Mouse (Mus musculus) neural tube, embryonic 13.5 days (tissue): ENCODE data around the gene Vsig2. TPM values are rescaled to one million over a fixed set of nuclear protein-coding genes. Genes with fewer than 3 reads are reported as not detected.

Experiments
- ATAC-seq: fragments of 200-750 bp; cut with Nextera tagmentation; 2 replicates; pipeline ENCODE4 v1.8.0; 2017; ENCODE audit warnings: low read depth, mild to moderate bottlenecking, moderate TSS enrichment, moderate library complexity
- H3K27ac ChIP-seq: fragments of 300-500 bp; sonication (generic); replicated peaks from 2 replicates; pipeline ENCODE4 v1.5.1; 2015; ENCODE audit warnings: moderate library complexity, mild to moderate bottlenecking, inconsistent platforms
- H3K27me3 ChIP-seq: fragments of 300-500 bp; sonication (generic); 2 replicates; pipeline ENCODE4 v1.6.1; 2015; ENCODE audit warnings: mild to moderate bottlenecking, inconsistent platforms
- H3K36me3 ChIP-seq: fragments of 300-500 bp; sonication (generic); 2 replicates; pipeline ENCODE4 v1.6.1; 2015; ENCODE audit warnings: mild to moderate bottlenecking, inconsistent platforms
- H3K4me1 ChIP-seq: fragments of 300-500 bp; sonication (generic); replicated peaks from 2 replicates; pipeline ENCODE4 v1.6.1; 2015; ENCODE audit warnings: inconsistent platforms
- H3K4me2 ChIP-seq: fragments of 300-500 bp; sonication (generic); 2 replicates; pipeline ENCODE4 v1.6.1; 2015; ENCODE audit warnings: inconsistent platforms, mild to moderate bottlenecking, moderate library complexity
- H3K4me3 ChIP-seq: fragments of 300-500 bp; sonication (generic); 2 replicates; pipeline ENCODE4 v1.5.1; 2015; ENCODE audit warnings: mild to moderate bottlenecking, inconsistent platforms
- H3K9ac ChIP-seq: fragments of 300-500 bp; sonication (generic); 2 replicates; pipeline ENCODE4 v1.6.1; 2015; ENCODE audit warnings: moderate library complexity, mild to moderate bottlenecking, inconsistent platforms
- H3K9me3 ChIP-seq: fragments of 300-500 bp; sonication (generic); 2 replicates; pipeline ENCODE4 v1.6.1; 2016; ENCODE audit warnings: inconsistent platforms
- WGBS: fragments of 180-500 bp; shearing (Covaris S2); methylation state at CpG from one replicate; pipeline ENCODE4 v1.1.7; 2015; 5-methylcytosine and 5-hydroxymethylcytosine counted together
- polyA plus RNA-seq: library from polyadenylated mRNA; unstranded; fragments of >200 nt; fragmentation: Nextera tagmentation; extraction: Ambion mirVana; gene quantifications from 2 replicates; pipeline ENCODE4 v1.2.1, GENCODE M21; 2015

The Vsig2 gene
- polyA plus RNA-seq, 1 experiment from 2014 or later, result 1.1 TPM

DNA sequence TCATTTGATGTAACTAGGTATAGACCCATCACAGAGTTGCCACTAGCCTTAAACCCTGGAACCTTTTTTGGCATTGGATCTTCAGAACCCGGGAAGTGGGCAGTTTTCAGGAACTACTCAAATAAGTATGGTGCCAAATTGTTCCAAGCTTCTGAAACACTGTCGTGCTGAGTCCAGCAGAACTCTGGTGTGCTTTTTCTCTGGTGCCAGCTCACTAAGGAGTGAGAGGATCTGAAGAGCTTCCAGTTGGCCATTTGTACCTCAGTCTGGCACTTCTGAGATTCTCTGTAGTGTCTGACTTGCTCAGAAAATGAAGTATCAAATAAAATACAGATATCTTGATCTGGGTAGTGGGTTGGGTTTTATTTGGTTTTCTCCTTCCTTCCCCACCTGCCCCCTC, 19.1 kb upstream of the Vsig2 start:
- Histone ChIP-seq H3K27me3 (no peaks in the 10 kb centered on the region), H3K27ac (no peak overlapping the region), H3K4me2 (no peak overlapping the region), H3K4me1 (no peaks in the 10 kb centered on the region; the same call in 1 of the 2 replicates), H3K4me3 (no peak overlapping the region), H3K9ac (no peak overlapping the region), H3K36me3 (peaks cover 50% of the 10 kb centered on the region), H3K9me3 (no peaks in the 10 kb centered on the region)
- ATAC-seq, result no peak
- WGBS, result 94% methylated on average over 2 of the region's 2 CpGs

DNA sequence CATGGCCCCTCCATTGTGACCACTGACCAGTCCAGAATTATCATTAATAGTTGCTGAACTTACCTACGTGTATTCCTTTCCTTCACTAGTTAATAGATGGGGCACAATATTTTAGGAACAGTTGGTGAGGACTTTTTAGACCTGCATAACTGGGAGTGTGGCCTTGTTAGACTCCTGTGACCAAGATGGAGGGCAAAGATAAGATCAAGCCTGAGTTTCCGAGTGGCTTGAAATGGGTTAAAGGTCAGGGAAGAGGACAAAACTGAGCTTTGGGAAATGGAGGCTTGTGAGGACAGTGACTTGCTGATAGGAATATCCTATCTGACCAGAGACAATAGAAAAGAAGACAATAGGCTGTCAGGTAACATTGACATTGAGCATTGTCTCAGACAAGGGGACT, 13.6 kb upstream of the Vsig2 start:
- peaks cover 27% of the 10 kb centered on the region for H3K4me1 ChIP-seq
- H3K27ac ChIP-seq, result no peak overlapping the region
- no peaks in the 10 kb centered on the region for H3K9me3 ChIP-seq
- ATAC-seq, result no peak
- H3K4me2 ChIP-seq, result no peak overlapping the region
- WGBS, result 93% methylated on average over 2 of the region's 2 CpGs
- H3K27me3 ChIP-seq, result peaks cover 55% of the 10 kb centered on the region
- peaks cover 36% of the 10 kb centered on the region for H3K36me3 ChIP-seq
- H3K4me3 ChIP-seq, result no peak overlapping the region
- no peak overlapping the region for H3K9ac ChIP-seq

DNA sequence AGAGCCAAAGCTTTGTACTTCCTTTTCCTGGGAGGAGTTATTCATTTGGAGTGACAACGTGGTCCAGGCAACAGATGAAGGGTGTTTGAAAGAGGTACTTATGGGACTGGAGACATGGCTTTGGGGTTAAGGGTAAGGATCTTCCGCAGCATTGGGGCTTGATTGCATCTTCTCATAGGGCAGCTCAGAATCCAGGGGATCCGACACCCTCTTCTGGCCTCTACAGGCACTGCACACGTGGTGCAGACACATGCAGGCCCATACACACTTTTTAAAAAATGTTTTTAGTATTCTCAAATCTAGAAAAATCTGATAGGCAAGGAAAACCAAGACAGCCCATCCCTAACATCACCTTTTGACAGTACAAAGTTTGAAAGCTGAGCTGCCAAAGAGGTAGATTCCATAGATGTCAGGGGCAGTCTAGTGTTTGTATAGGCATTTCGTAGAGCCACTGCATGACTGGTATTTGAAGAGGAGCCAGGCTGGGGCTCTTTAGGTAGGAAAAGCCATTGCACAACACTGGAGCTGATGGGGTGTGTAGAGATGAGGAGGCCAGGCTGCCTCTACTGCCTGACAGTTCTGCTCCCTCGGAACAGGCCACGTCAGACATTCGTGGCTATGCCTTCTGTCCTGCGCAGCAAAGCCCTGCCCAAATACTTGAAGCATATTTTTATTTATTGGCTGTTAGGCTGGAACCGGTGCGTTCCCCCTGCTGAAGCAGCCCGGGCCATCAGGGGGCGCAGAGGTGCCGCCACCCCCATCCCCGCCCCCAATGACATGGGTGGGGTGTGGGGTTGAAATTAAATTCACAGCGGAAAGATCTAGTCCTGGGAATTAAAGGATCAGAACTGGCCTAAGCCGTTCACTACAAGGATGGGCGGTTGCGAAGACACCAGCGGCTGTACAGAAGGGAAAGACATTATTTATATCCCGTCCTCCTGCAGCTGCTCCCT, 12.3 kb upstream of the Vsig2 start:
- ATAC-seq, result 0 out of 2 replicates have a peak, but pooled peaks have one; percentile 1
- Histone ChIP-seq H3K9ac (0 out of 2 replicates have a peak overlapping the region, but pooled peaks have one; percentile 31), H3K4me2 (peak overlapping the region; percentile 34), H3K27ac (no peak overlapping the region), H3K4me3 (no peak overlapping the region), H3K9me3 (no peaks in the 10 kb centered on the region), H3K36me3 (peaks cover 27% of the 10 kb centered on the region), H3K27me3 (peaks cover 67% of the 10 kb centered on the region), H3K4me1 (peaks cover 38% of the 10 kb centered on the region)
- 19% methylated on average over 21 of the region's 21 CpGs for WGBS

DNA sequence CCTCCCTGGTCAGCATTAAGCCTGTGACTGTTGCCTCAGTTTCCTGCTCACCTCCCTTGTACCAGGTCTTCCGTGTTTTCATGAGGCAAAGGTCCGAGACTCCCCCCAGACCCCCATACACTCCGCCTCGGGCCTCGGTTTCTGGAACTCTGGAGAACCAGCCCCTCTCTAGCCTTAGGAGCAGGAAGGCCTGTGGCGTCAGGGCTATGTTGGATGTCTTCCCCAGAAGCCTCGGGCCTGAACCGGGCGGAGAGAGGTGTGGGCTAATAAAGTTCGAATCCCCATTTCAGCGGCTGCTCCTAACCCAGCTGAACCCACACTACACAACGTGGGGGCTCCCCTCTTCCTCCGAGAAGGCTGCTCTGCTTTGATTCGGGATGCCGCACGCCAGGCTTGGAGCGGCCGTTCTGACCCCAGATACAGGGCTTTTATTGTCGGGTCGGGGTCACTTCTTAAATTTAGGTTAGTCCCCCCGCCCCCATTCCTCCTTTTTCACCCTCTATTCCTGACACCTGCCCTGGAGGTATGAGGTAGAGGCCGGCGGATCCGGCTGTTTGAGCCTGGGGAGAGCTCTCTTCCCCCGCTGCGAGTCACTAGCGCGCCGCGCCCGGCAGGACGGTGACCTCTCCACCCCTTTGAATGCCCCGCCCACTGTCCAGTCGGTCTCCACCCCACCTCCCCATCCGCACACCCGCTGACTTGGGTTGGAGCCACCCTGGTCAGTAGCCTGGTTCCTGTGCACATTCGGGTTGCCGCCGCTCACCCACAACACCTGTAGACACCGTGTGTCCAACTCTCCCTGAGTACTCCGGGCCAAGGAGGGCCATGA, 11.4 kb upstream of the Vsig2 start, which contains the start of gene Esam:
Esam (plus strand) TSS at position 683 of the 829 bp plus-strand sequence.
- H3K27me3 ChIP-seq, result peaks cover 74% of the 10 kb centered on the region
- peak within 1 kb of the TSS; percentile 62 for H3K4me2 ChIP-seq
- H3K9me3 ChIP-seq, result no peaks in the 10 kb centered on the region
- WGBS, result 4% methylated on average over 41 of the region's 41 CpGs
- peak within 1 kb of the TSS; percentile 38 for H3K27ac ChIP-seq
- ATAC-seq, result 0 out of 2 replicates have a peak, but pooled peaks have one; percentile 9
- peaks cover 18% of the 10 kb centered on the region for H3K36me3 ChIP-seq
- H3K4me1 ChIP-seq, result peaks cover 38% of the 10 kb centered on the region
- H3K4me3 ChIP-seq, result peak within 1 kb of the TSS; percentile 38
- H3K9ac ChIP-seq, result peak within 1 kb of the TSS; percentile 38

DNA sequence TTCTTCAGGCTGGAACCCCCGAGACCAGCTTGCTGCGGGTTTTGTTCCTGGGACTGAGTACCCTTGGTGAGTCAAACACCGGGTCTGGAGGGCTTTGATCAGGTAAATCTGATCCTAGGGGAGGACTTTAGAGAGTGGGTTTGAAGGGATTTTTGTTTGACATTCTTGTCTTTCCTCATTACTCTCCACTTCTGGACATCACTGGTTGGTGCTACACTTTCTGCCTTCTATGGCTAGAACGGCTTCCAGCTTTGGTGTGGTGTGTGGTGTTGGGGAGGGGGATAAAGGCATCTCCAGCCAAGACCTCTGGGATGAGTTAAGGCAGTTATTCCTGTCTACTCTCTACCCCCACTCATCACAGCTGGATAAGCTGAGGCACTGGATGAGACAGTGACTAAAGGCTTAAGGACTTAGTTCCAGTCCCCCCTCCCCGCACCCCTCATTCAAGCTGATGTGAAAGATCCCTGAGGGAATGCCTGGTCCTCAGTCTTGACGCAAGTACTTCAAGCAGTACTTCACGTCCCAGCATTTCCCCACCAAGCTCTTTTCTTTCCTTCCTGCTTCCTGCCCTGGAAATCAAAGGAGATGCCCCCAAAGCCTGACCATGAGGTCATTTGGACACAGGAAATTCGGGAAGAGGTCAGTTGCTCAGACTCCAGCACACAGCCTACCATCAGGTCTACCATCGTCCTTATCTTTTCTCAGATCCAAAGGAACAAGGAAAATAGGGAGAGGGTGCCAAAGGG, 10.7 kb upstream of the Vsig2 start:
- ATAC-seq, result no peak
- H3K27me3 ChIP-seq, result peaks cover 79% of the 10 kb centered on the region
- H3K4me3 ChIP-seq, result peak overlapping the region; percentile 38
- H3K4me1 ChIP-seq, result peaks cover 38% of the 10 kb centered on the region
- no peaks in the 10 kb centered on the region for H3K9me3 ChIP-seq
- peak overlapping the region; percentile 38 for H3K9ac ChIP-seq
- 24% methylated on average over 9 of the region's 9 CpGs for WGBS
- H3K27ac ChIP-seq, result peak overlapping the region; percentile 38
- H3K4me2 ChIP-seq, result peak overlapping the region; percentile 62; the same call in 1 of the 2 replicates
- peaks cover 10% of the 10 kb centered on the region for H3K36me3 ChIP-seq

DNA sequence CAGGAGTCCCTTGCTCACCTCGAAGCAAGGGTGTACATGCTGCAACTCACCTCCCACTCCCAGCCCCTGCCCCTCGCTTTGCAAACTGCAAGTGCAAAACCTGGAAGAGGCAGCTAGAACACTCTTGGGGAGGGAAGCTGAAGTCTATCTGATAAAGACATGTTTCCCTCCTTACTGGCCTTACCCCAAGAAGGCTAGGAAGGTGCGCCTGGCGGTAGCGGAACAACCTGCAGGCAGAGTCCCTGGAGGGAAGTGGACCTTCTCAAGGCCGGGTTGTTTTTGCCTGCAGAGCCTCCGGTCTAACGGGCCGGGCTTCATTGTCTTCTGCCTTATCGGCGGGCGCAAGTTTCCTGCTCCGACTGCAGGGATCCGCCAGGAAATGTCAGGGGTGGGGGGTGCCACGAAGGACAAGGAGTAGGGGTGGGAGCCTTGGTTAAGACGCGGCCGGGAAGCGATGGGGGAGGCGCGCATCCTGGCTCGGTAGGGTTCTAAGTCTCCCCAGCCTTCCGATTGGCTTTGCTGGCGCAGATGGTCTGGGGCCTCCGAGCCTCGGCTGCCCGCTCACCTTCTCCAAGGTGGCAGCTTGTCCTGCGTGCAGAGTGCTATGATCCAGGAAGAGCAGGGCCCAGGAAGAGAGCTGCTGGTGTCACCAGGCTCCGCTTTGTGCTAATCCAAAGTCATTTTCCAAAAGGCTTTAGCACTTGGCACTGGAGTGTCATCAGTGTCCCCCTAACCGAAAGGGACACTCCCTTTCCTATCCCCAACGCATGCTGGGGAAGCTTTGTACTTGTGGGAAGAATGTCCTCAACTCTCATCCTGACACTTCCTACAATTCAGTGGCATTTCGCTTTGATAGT, 8.8 kb upstream of the Vsig2 start:
- Histone ChIP-seq H3K9ac (peak overlapping the region; percentile 56), H3K27me3 (peaks cover 79% of the 10 kb centered on the region), H3K27ac (peak overlapping the region; percentile 64), H3K4me2 (peak overlapping the region; percentile 62), H3K4me1 (peaks cover 38% of the 10 kb centered on the region), H3K4me3 (peak overlapping the region; percentile 38), H3K9me3 (no peaks in the 10 kb centered on the region), H3K36me3 (peaks cover 10% of the 10 kb centered on the region; the same call in 1 of the 2 replicates)
- ATAC-seq, result peak; percentile 44; the same call in 1 of the 2 replicates
- under 1% methylated on average over 32 of the region's 32 CpGs for WGBS

DNA sequence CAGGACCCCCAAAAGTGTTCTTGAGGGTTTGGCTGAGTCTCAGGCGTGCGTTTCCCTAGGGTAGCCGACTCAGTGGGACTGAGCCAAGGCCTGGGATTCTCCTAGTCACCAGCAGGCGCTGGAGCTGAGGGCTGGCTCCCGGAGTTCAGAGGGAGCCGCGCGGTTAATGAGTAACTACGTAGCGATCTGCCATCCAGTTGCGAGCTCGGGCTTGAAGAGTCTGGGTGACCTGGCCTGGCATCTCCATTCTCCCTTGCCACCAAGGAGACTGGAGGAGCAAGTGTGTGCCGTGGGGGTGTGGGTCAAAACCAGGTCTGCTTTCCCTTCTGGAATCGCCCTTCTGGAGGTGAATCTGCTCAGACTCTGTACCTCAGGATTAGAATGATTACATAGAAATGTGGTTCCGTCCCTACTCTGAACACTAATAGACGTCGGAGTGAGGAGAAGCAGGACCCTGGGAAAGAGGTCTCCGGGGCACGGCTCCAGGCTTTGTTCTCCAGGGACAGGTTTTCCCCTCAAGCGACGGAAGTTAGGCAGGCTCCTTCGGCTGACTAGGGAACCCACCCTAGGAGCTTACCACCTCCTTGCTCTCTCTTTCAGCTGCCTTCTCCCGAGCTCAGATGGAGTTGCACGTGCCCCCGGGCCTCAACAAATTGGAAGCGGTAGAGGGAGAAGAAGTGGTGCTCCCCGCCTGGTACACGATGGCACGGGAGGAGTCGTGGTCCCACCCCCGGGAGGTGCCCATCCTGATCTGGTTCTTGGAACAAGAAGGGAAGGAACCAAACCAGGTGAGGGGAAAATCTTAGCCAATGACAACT, 8.0 kb upstream of the Vsig2 start:
- peak; percentile 51; the same call in 1 of the 2 replicates for ATAC-seq
- peaks cover 38% of the 10 kb centered on the region for H3K4me1 ChIP-seq
- WGBS, result under 1% methylated on average over 31 of the region's 31 CpGs
- peak overlapping the region; percentile 56 for H3K9ac ChIP-seq
- 0 out of 2 replicates have a peak, but pooled peaks cover 9% of the 10 kb centered on the region for H3K36me3 ChIP-seq
- H3K27ac ChIP-seq, result peak overlapping the region; percentile 64
- H3K4me3 ChIP-seq, result peak overlapping the region; percentile 38
- H3K27me3 ChIP-seq, result peaks cover 70% of the 10 kb centered on the region
- peak overlapping the region; percentile 62 for H3K4me2 ChIP-seq
- no peaks in the 10 kb centered on the region for H3K9me3 ChIP-seq

DNA sequence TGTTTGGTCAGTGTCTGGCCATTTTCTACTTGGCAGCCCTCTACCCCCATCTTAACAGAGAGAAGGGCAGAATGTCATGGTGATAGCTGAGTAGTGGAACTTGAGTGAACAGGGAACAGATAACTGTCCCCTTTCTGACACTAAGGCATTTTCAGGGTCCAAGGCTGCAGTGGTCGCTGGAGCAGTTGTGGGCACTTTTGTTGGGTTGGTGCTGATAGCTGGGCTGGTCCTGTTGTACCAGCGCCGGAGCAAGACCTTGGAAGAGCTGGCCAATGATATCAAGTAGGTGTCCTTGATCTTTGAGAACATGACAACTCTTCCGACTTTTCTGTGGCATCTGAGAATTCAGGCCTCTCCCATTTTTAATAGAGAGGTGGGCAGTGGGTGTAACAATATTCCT, 2.2 kb upstream of the Vsig2 start:
- Histone ChIP-seq H3K9ac (no peak overlapping the region), H3K36me3 (0 out of 2 replicates have a peak, but pooled peaks cover 6% of the 10 kb centered on the region), H3K27ac (no peak overlapping the region), H3K4me1 (no peaks in the 10 kb centered on the region), H3K4me2 (no peak overlapping the region), H3K4me3 (no peak overlapping the region), H3K27me3 (peaks cover 23% of the 10 kb centered on the region), H3K9me3 (no peaks in the 10 kb centered on the region)
- ATAC-seq, result no peak
- WGBS, result 83% methylated on average over 4 of the region's 4 CpGs

DNA sequence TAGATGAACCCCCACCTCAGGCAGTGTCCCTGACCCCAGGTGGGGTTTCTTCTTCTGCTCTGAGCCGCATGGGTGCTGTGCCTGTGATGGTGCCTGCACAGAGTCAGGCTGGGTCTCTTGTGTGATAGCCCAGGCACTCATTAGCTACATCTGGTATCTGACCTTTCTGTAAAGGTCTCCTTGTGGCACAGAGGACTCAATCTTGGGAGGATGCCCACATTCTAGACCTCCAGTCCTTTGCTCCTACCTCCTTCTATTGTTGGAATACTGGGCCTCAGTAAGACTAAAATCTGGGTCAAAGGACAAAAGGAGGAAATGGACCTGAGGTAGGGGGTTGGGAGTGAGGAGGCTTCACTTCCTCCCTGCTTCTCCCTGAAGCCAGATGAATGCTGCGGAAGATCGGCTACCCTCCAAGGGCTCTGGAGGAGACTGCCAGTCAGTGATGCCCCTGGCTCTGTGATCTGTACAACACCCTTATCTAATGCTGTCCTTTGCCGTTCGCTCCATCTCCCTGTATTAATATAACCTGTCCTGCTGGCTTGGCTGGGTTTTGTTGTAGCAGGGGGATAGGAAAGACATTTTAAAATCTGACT, 1.3 kb upstream of the Vsig2 start:
- Histone ChIP-seq H3K27ac (no peak overlapping the region), H3K4me2 (no peak overlapping the region), H3K4me3 (no peak overlapping the region), H3K9ac (no peak overlapping the region), H3K27me3 (peaks cover 25% of the 10 kb centered on the region), H3K9me3 (no peaks in the 10 kb centered on the region), H3K36me3 (0 out of 2 replicates have a peak, but pooled peaks cover 6% of the 10 kb centered on the region), H3K4me1 (no peaks in the 10 kb centered on the region)
- WGBS, result 78% methylated on average over 5 of the region's 5 CpGs
- ATAC-seq, result no peak

DNA sequence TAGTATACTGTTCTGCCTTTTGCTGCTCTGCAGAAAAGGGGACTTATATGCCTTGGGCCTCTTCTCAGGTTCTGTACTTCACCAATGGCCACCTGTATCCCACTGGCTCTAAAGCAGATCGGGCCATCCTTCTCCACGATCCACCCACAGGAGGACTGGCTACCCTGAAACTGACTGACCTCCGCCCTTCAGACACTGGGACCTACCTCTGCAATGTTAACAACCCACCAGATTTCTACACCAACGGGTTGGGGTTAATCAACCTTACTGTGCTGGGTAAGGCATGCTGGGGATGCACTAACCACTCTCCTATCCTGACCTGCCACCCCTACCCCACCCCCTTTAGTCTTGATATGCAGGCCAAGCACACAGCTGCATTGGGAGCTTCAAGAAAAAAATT, 1.2 kb downstream of the Vsig2 start:
- 86% methylated on average over 4 of the region's 4 CpGs for WGBS
- Histone ChIP-seq H3K4me3 (no peak overlapping the region), H3K4me1 (peaks cover 12% of the 10 kb centered on the region), H3K9ac (no peak overlapping the region), H3K4me2 (no peak overlapping the region), H3K27ac (no peak overlapping the region), H3K36me3 (no peaks in the 10 kb centered on the region), H3K9me3 (no peaks in the 10 kb centered on the region), H3K27me3 (peaks cover 41% of the 10 kb centered on the region)
- ATAC-seq, result no peak
